14 mouse cellular contexts compared by ENCODE assay signal in genomic region chr8:77713688-77714087, GRCm38 (mm10). TPM values are rescaled to one million over a fixed set of nuclear protein-coding genes. Genes with fewer than 3 reads are reported as not detected.
DNase-seq lines count a peak whose midpoint lies in the region; ATAC-seq and TF ChIP-seq lines count a peak whose summit lies in the region.
"Had no signal": no experiment of that assay in that cellular context is flagged by ENCODE, and none has a peak within 500 bp of the region (broad histone marks: within the 10 kb centered on the region; RNA-seq: fewer than 3 reads in every experiment).

No protein-coding gene starts in this region.

- no peaks in the 10 kb centered on the region for H3K9me3 ChIP-seq in embryonic facial prominence, embryonic 13.5 days
- H3K9me3 ChIP-seq in limb, embryonic 14.5 days (ENCODE audit: control insufficient read depth, low read length): no peaks in the 10 kb centered on the region
- H3K9me3 ChIP-seq in kidney, embryonic 15.5 days (replicated peaks): no peaks in the 10 kb centered on the region
- H3K9me3 ChIP-seq: neural tube, embryonic 15.5 days had no signal

- H3K4me1 ChIP-seq in embryonic facial prominence, embryonic 13.5 days: peaks cover 78% of the 10 kb centered on the region
- H3K4me1 ChIP-seq in limb, embryonic 14.5 days (ENCODE audit: control insufficient read depth, insufficient read depth, low read length): peaks cover 59% of the 10 kb centered on the region
- H3K4me1 ChIP-seq in kidney, embryonic 15.5 days: peaks cover 40% of the 10 kb centered on the region

- peaks cover 4% of the 10 kb centered on the region; the same call in 1 of the 2 replicates for H3K36me3 ChIP-seq in embryonic facial prominence, embryonic 13.5 days
- H3K36me3 ChIP-seq in limb, embryonic 14.5 days (ENCODE audit: control insufficient read depth, insufficient read depth, low read length): 0 out of 2 replicates have a peak, but pooled peaks cover 2% of the 10 kb centered on the region
- no peaks in the 10 kb centered on the region for H3K36me3 ChIP-seq in kidney, embryonic 15.5 days
- H3K36me3 ChIP-seq: neural tube, embryonic 15.5 days had no signal

- H3K4me2 ChIP-seq in embryonic facial prominence, embryonic 13.5 days: peak overlapping the region; percentile 40
- no peak overlapping the region for H3K4me2 ChIP-seq in limb, embryonic 14.5 days (replicated peaks; ENCODE audit: low read depth, low read length, severe bottlenecking)
- H3K4me2 ChIP-seq in kidney, embryonic 15.5 days: no peak overlapping the region
- H3K4me2 ChIP-seq: neural tube, embryonic 15.5 days had no signal

- peak; percentile 26 for DNase-seq in thymus, postnatal 0 days (ENCODE audit: low spot score)
- no peak for DNase-seq in thymus, adult 18-20 months
- no peak for DNase-seq in limb, embryonic 14.5 days (ENCODE audit: low spot score)
- no peak for DNase-seq in spleen, adult 18-20 months
- DNase-seq: adrenal gland, adult 8-10 months; gastrocnemius, postnatal 36 days; heart, postnatal 10 days had no signal

- peak overlapping the region; percentile 71 for H3K27ac ChIP-seq in embryonic facial prominence, embryonic 13.5 days
- 0 out of 2 replicates have a peak overlapping the region, but pooled peaks have one; percentile 56 for H3K27ac ChIP-seq in limb, embryonic 14.5 days (replicated peaks; ENCODE audit: low read depth, low read length)
- H3K27ac ChIP-seq in kidney, embryonic 15.5 days: no peak overlapping the region
- H3K27ac ChIP-seq: liver, embryonic 14.5 days; neural tube, embryonic 15.5 days had no signal

- no peak overlapping the region for H3K4me3 ChIP-seq in embryonic facial prominence, embryonic 13.5 days
- H3K4me3 ChIP-seq in limb, embryonic 14.5 days (replicated peaks; ENCODE audit: low read length): no peak overlapping the region
- H3K4me3 ChIP-seq in kidney, embryonic 15.5 days (replicated peaks): no peak overlapping the region
- H3K4me3 ChIP-seq: erythroblast, embryonic 14.5 days; neural tube, embryonic 15.5 days had no signal

- ATAC-seq in embryonic facial prominence, embryonic 13.5 days (ENCODE audit: insufficient number of reproducible peaks, insufficient read depth, low FRiP score, low TSS enrichment, low read depth): no peak
- ATAC-seq in limb, embryonic 14.5 days (ENCODE audit: low FRiP score, low read depth): no peak
- no peak for ATAC-seq in kidney, embryonic 15.5 days (replicated peaks; ENCODE audit: low FRiP score)
- ATAC-seq in megakaryocyte-erythroid progenitor cell, adult 5-6 weeks (replicated peaks; ENCODE audit: low FRiP score, low TSS enrichment, poor library complexity, severe bottlenecking): no peak
- ATAC-seq: hindbrain, embryonic 16.5 days had no signal

- H3K27me3 ChIP-seq in embryonic facial prominence, embryonic 13.5 days: no peaks in the 10 kb centered on the region
- no peaks in the 10 kb centered on the region for H3K27me3 ChIP-seq in limb, embryonic 14.5 days (ENCODE audit: control insufficient read depth, insufficient read depth, low read length)
- H3K27me3 ChIP-seq in kidney, embryonic 15.5 days: no peaks in the 10 kb centered on the region
- H3K27me3 ChIP-seq: neural tube, embryonic 15.5 days had no signal

- H3K9ac ChIP-seq in embryonic facial prominence, embryonic 13.5 days: no peak overlapping the region
- no peak overlapping the region for H3K9ac ChIP-seq in limb, embryonic 14.5 days (ENCODE audit: low read depth, low read length, severe bottlenecking)
- no peak overlapping the region for H3K9ac ChIP-seq in kidney, embryonic 15.5 days
- H3K9ac ChIP-seq: liver, embryonic 14.5 days; neural tube, embryonic 15.5 days had no signal

- WGBS in embryonic facial prominence, embryonic 13.5 days: 59% methylated on average over 5 of the region's 5 CpGs
- 50% methylated on average over 5 of the region's 5 CpGs for WGBS in limb, embryonic 14.5 days
- 74% methylated on average over 5 of the region's 5 CpGs for WGBS in kidney, embryonic 15.5 days

- no peak for TF ChIP-seq POLR2A in limb, embryonic 14.5 days (IDR thresholded peaks at IDR 0.05; ENCODE audit: borderline replicate concordance, extremely low read depth, insufficient read depth, insufficient read length)

RNA-seq across cellular contexts. Expression of gene Ednra, which starts 10.6 kb away (rescaled TPM):
- 2.5 and 3.6 TPM in 2 replicates for polyA plus RNA-seq in thymus, postnatal 0 days (2015; fragmentation: Nextera tagmentation; extraction: Ambion mirVana)
- 56.3 and 58.4 TPM in 2 replicates for polyA plus RNA-seq in embryonic facial prominence, embryonic 13.5 days (2015; fragmentation: Nextera tagmentation; extraction: Ambion mirVana)
- 44.6 and 48.5 TPM in 2 replicates for polyA plus RNA-seq in limb, embryonic 14.5 days (2012; rRNA removed)
- polyA plus RNA-seq in limb, embryonic 14.5 days (2014; fragmentation: Nextera tagmentation; extraction: Ambion mirVana): 30.0 and 32.3 TPM in 2 replicates
- polyA plus RNA-seq in kidney, embryonic 15.5 days (2015; fragmentation: Nextera tagmentation; extraction: Ambion mirVana): 27.8 and 30.5 TPM in 2 replicates
- total RNA-seq in megakaryocyte-erythroid progenitor cell, adult 5-6 weeks (2014; fragmentation: Nextera tagmentation): not detected in 2 replicates
- total RNA-seq in megakaryocyte-erythroid progenitor cell, adult 5-6 weeks (2017): not detected in 2 replicates
- polyA plus RNA-seq: erythroblast, embryonic 14.5 days had no signal
